Mouse (Mus musculus) CH12.LX (cell line): Measurements from ENCODE around the gene Gse1.

Source experiments
- CTCF ChIP-seq, 2 experiments: IDR thresholded peaks in 1 of 2; conservative IDR thresholded peaks in 1 of 2; 2 replicates each; pipeline ENCODE4 v1.5.1; 2011 to 2012; ENCODE audit warnings: low read depth in 2 of 2, low read length in 2 of 2, improper control_type of control experiment in 1 of 2, inconsistent platforms in 1 of 2, mild to moderate bottlenecking in 1 of 2, moderate library complexity in 1 of 2
- MAFK ChIP-seq: IDR thresholded peaks from 2 replicates; pipeline ENCODE4 v1.6.1; 2011; ENCODE audit warnings: low read length, improper control_type of control experiment; ENCODE audit not compliant: insufficient replicate concordance
- PAX5 ChIP-seq: IDR thresholded peaks from 2 replicates; pipeline ENCODE4 v1.6.1; 2012; ENCODE audit warnings: low read length, inconsistent platforms, mixed read lengths
- POLR2A ChIP-seq: IDR thresholded peaks from 2 replicates; pipeline ENCODE4 v1.6.1; 2011; ENCODE audit warnings: low read depth, mild to moderate bottlenecking, improper control_type of control experiment, low read length
- POLR2AphosphoS2 ChIP-seq: IDR thresholded peaks from 2 replicates; pipeline ENCODE4 v1.6.1; 2011; ENCODE audit warnings: low read depth, low read length, improper control_type of control experiment
- RCOR1 ChIP-seq: conservative IDR thresholded peaks from 2 replicates; pipeline ENCODE4 v1.6.1; 2012; ENCODE audit warnings: low read depth, mild to moderate bottlenecking, inconsistent platforms, low read length, improper control_type of control experiment
- TBP ChIP-seq: conservative IDR thresholded peaks from 2 replicates; pipeline ENCODE4 v1.6.1; 2011; ENCODE audit warnings: low read depth, low read length, improper control_type of control experiment
- ZNF384 ChIP-seq: IDR thresholded peaks from 2 replicates; pipeline ENCODE4 v1.6.1; 2012; ENCODE audit warnings: low read depth, low read length, improper control_type of control experiment, inconsistent platforms

GRCm38 (mm10) chr8:120495461-120495860 is 267.2 kb downstream of the Gse1 start:
- TF ChIP-seq RCOR1, result no peak
- TF ChIP-seq POLR2A, result no peak
- TF ChIP-seq CTCF (conservative IDR thresholded peaks at IDR 0.05 in 1 of 2, IDR thresholded peaks at IDR 0.05 in 1 of 2; ENCODE audit: low read depth in 2 of 2, low read length in 2 of 2), result no peak
- no peak for TF ChIP-seq MAFK
- no peak for TF ChIP-seq PAX5
- TF ChIP-seq TBP, result no peak
- no peak for TF ChIP-seq POLR2AphosphoS2
- no peak for TF ChIP-seq ZNF384
